Mouse (Mus musculus) ES-CJ7 (cell line): ENCODE measurements around the gene Pxmp2.
A peak's percentile ranks its signal among the peaks of the same experiment; 100 is the strongest.

Source experiments
- DNase-seq: peaks from one replicate; pipeline ENCODE4 v3.0.0; 2011; ENCODE audit warnings: low read depth, low spot score

Pxmp2 gene

DNA sequence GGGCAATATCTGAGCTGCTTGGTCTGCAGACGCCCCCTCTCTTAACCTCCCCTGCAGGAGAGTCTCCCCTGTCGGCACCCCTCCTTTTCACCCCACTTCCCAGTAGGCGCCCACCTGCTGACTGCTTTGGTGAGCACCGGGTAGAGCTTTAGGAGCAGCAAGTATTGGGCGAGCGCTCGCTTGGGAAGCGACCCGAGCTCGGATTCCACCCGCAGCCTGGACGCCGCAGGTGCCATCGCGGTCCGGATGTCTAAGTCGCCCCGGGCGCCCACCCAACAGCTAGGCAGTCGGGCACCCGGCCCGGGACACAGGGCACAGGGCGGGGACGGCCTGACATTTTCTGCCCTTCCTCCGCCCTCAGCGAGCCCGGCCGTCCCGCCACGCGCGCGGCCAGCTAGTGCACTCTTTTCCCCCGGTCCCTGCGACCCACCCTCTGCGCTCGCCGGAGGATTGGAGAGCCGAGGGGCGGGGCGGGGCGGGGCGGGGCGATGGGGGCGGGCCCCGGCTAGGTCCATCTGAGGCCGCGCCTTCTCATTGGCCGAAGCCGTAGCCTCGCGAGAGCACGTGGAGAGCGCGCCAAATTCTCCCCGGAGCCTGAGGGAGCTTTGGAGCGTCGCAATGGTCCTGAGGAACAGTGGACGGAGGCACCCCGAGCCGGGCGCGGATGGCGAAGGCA lies at the start of gene Pxmp2, which contains the start of gene Pole:
Pxmp2 (minus strand) TSS at position 417 of the 676 bp plus-strand sequence.
Pole (plus strand) TSS at position 537 of the 676 bp plus-strand sequence.
- peak; percentile 94 for DNase-seq

- no peak for DNase-seq
Observed at GRCm38 (mm10) chr5:110330508-110330907, 44.5 kb upstream of the Pxmp2 start.

DNA sequence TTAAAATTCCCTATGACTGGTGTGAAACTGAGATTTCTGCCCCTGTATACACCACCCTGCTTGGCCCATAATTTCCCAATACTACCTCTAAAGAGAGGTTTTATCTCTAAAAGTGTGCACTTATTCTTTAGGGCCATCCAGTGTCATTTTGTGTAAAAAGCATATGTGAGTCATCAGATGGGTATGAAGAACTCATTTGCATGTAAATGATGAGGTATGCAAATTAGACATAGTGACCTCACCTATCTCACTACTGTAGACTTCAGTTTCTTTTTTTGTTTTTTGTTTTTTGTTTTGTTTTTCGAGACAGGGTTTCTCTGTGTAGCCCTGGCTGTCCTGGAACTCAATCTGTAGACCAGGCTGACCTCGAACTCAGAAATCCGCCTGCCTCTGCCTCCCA lies 27.1 kb upstream of the Pxmp2 start:
- no peak for DNase-seq

GRCm38 (mm10) chr5:110308861-110309260 lies 22.9 kb upstream of the Pxmp2 start:
- no peak for DNase-seq

- no peak for DNase-seq
Observed at GRCm38 (mm10) chr5:110300591-110300990, 14.6 kb upstream of the Pxmp2 start.

DNA sequence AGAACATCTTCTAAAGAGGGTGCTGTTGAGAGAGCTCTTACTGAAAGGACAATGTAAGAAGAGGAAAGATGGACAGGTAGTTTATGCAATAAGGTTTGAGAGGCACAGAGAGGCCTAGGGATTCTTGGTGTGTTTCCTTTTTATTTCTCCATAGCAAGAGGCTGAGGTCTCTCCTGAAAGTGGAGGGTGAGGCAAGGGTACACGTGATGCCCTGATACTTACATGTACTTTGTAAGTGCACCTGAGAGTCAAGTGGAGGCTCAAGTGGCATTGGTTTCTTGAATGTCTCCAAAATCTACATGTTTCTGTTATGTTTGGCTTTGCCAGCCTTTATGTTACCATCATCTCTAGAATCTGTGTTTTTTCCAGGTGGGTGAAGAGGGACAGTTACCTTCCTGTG lies 10.7 kb upstream of the Pxmp2 start:
- no peak for DNase-seq

DNA sequence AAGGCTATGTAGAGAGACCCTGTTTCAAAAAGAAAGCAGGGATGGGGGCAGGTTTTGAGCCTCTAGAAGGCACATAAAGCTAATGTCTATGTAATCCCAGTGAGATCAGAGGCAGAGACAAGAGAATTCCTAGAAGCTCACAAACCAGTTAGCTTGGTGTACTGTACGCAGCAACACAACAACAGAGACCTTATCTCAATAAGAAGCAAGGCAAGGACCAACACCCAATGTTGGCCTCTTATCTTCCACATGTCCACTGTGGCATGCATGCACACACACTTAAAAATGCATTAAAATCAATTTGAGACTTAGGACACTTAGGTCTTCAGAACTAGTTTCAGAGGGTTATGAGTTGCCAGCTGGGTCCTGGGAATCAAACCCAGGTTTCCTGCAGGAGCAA lies 5.7 kb upstream of the Pxmp2 start:
- DNase-seq = no peak

DNA sequence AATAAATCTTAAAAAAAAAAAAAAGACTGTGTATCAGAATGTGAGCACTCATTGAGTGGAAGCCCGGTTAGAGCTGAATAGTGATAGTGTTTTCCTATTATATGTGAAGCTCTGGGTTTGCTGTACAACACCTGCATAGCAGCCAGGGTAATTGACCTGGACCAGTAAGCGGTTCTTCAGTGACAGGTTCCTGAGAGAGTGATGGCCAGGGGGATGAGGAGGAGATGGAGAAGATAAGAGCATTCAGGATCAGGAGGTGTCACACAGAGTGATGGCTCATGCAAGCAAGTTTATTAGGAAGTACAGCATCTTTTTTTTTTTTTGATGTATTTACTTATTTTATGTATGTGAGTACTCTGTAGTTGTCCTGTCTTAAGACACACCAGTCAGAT lies 1.1 kb upstream of the Pxmp2 start:
- peak; percentile 23 for DNase-seq

DNA sequence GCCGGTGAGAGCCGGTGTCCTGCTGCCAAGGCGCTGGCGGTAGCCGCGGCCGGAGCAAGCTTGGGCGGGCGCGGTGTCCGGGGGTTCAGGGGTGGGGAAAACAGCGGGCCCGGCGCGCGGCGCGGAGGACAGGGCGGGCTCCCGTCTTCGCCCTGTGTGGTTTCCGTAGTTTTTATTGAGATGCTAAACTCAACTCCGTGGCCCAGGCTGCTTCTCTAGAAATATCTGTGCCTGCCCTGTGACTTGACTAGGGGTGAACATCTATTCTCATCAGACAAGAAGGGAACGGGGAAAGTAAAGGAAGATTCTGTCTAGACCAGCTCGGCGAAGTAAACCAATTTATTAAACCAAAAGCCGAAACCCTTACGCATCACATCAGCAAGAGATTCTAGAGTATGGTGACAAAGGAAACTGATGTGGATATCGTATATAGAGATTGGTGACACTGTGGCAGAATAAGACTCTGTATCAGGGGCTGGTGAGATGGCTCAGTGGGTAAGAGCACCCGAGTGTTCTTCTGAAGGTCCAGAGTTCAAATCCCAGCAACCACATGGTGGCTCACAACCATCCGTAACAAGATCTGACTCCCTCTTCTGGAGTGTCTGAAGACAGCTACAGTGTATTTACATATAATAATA lies 579 bp upstream of the Pxmp2 start:
- DNase-seq = peak; percentile 42

GRCm38 (mm10) chr5:110285156-110285555 lies 830 bp downstream of the Pxmp2 start:
- no peak for DNase-seq

DNA sequence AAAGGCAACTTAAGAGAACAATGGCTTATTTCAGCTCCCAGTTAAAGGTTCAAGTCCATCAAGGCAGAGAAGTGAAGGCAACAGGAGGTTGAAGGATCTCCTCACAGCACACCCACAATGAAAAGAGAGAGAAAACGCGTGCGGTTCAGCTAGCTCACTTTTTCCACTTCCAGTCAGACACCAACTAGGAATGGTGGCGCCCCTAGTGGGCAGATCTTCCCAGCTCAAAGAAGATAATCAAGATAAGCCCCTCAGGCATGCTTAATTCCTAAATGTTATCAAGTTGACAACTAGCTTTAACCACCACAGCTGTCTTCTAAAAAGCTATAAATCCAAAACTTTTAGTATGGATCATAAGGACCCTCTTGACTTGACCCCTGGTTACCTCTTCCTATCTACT lies 1.4 kb downstream of the Pxmp2 start:
- DNase-seq = peak; percentile 88

DNA sequence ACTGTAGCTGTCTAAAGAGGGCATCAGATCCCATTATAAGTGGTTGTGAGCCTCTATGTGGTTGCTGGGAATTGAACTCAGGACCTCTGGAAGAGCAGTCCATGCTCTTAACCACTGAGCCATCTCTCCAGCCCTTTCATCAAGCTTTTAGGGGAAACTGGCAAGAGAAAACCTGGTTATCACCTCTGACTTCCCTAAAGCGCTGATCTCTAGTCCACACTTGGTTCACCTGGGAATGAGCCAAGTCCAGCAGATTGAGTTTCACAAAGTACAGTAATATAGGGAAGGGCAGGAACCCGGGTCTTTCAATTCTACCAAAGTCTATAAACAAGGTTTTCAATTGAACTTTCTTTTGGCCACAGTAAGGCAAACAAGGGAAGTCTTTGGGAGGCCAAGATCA lies 4.0 kb downstream of the Pxmp2 start:
- DNase-seq = no peak

- DNase-seq = no peak
Observed at GRCm38 (mm10) chr5:110276910-110277309, 9.1 kb downstream of the Pxmp2 start.

DNA sequence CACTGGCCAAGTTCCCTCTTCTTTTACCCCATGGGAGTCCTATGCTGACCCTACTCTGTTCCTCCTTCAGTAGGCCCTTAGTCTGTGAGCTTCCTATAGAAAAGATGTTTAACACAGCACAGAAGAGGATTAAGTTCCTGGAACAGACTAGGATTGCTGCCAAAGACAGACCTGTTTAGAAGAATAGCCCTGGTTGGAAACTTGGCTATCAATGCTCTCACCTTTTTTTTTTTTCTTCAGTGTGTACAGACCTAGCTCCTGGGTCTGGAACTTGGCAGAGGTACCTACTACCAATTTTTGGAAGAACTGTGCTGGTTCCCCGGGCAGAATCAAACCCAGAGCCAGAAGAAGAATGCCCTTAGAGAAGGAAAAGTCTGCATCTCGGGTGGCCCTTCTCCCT lies 9.6 kb downstream of the Pxmp2 start:
- no peak for DNase-seq

GRCm38 (mm10) chr5:110274846-110275245 lies 11.1 kb downstream of the Pxmp2 start:
- DNase-seq = no peak

DNA sequence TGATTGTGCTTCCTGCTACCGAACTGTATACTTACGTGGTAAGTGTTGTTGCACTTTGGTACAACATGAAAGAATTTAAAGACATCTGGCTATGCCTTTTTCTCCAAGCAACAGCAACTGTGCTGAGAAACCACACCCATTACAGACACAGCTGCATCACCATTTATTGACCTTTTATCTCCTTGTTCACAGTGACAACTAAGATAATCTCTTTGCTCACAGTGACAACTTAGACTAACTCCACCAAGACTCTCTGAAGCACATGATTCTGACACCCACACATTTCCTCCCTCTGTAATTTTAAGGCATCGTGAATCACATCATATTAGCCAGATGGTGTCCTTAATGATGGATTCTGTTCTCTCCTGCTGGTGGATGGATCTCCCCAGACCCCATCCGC lies 11.8 kb downstream of the Pxmp2 start:
- no peak for DNase-seq

DNA sequence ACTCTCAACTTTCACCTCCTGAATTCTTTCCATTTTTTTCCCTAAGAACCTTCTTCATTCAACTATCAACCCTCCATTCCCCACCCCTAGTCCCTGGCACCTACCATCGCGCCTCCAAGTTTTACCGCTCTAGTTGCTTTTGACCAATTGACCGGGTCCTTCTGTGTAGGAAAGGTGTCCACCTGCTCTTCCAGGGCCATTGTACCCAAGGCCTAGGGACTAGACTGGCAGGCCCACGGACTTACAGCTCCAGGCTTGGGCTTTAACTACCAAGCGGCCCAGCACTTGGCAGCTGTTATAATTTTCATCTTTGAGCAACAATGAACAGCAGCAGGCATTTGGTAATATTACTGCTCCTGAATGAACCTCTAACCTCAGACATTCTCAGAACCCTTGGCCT lies 15.7 kb downstream of the Pxmp2 start:
- DNase-seq = no peak

- peak; percentile 89 for DNase-seq
Observed at GRCm38 (mm10) chr5:110269141-110270101, 16.6 kb downstream of the Pxmp2 start, which contains the start of gene Pgam5. Pgam5 (minus strand) TSS chr5:110269913.

GRCm38 (mm10) chr5:110266941-110267340 lies 19.0 kb downstream of the Pxmp2 start:
- DNase-seq = peak; percentile 29

DNA sequence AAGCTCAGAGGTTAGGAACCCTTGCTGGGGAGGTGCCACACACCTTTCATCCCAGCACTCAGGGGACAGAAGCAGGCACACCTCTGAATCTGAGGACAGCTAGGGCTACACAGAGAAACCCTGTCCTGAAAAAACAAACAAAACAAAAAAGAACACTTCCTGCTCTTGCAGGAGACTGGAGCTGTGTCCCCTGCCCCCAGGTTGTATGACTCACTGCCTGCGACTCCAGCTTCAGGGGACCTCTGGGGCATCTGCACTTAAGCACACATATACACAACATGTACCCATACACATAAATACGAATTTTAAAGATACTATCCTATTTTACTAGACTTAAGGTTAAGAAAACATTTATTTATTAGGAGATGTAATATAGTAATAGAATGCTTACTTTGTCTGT lies 41.9 kb downstream of the Pxmp2 start:
- DNase-seq = no peak

DNA sequence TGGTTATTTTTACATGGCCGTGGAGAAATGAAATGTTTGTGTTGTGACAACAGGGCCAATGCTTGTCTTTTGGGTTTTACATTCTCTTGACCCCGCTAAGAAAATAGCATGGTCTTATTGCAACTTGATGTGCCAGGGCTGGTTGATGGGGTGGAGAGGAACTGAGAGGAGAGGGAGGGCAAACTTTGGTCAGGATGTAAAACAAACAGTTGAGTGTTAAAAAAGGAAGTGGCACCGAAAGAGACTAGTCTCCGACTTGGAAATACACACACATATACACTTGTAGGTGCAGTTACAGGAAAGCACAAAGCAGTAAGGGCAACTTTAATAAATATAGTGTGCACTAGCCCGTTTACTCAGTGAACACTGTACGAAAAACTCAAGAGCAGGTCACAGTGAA lies 53.6 kb downstream of the Pxmp2 start:
- no peak for DNase-seq

DNA sequence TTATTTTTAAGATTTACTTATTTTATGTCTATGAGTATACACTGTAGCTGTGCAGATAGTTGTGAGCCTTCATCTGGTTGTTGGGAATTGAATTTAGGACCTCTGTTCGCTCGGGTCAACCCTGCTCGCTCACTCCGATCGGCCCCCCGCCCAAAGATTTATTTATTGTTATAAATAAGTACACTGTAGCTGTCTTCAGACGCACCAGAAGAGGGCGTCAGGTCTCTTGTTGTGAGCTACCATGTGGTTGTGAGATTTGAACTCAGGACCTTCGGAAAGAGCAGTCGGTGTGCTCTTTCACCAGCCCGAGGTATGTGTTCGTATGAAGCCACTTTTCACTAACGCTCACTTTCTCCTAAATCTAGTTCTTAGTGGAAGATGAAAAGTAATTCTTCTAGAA lies 54.3 kb downstream of the Pxmp2 start:
- peak; percentile 51 for DNase-seq
